Mouse (Mus musculus) liver, adult 2 months (tissue): ENCODE results near the gene Usp31. TPM values are rescaled to one million over a fixed set of nuclear protein-coding genes. Genes with fewer than 3 reads are reported as not detected.

Experiments used
- DNase-seq: peaks from one replicate; pipeline ENCODE4 v3.0.0-alpha.2; 2011; ENCODE audit warnings: low read depth, low spot score; ENCODE audit errors: extremely low read depth
- H3K27ac ChIP-seq: fragments of 200-500 bp; replicated peaks from 2 replicates; pipeline ENCODE4 v1.5.1; 2012; ENCODE audit warnings: low read depth, mild to moderate bottlenecking, control low read depth, inconsistent platforms, low read length; ENCODE audit not compliant: insufficient read depth
- H3K27me3 ChIP-seq: fragments of 200-500 bp; 2 replicates; pipeline ENCODE4 v1.6.1; 2012; ENCODE audit warnings: mild to moderate bottlenecking, moderate library complexity, low read length, inconsistent platforms; ENCODE audit not compliant: control insufficient read depth, insufficient read depth
- H3K36me3 ChIP-seq: fragments of 200-500 bp; 2 replicates; pipeline ENCODE4 v1.6.1; 2012; ENCODE audit warnings: low read length, inconsistent platforms; ENCODE audit not compliant: control insufficient read depth, insufficient read depth
- H3K4me1 ChIP-seq: fragments of 200-500 bp; 2 replicates; pipeline ENCODE4 v1.6.1; 2011; ENCODE audit warnings: low read length; ENCODE audit not compliant: control insufficient read depth, insufficient read depth
- H3K4me3 ChIP-seq: fragments of 200-500 bp; 2 replicates; pipeline ENCODE4 v1.5.1; 2011; ENCODE audit warnings: low read depth, mild to moderate bottlenecking, control low read depth, low read length, moderate library complexity; ENCODE audit not compliant: insufficient read depth
- H3K79me2 ChIP-seq: fragments of 200-500 bp; 2 replicates; pipeline ENCODE4 v1.6.1; 2012; ENCODE audit warnings: inconsistent platforms, mild to moderate bottlenecking, low read length, moderate library complexity; ENCODE audit not compliant: control insufficient read depth, insufficient read depth
- H3K9ac ChIP-seq: fragments of 200-500 bp; 2 replicates; pipeline ENCODE4 v1.6.1; 2012; ENCODE audit warnings: low read depth, mild to moderate bottlenecking, control low read depth, inconsistent platforms, low read length
- CTCF ChIP-seq: fragments of 200-500 bp; IDR thresholded peaks from 2 replicates; pipeline ENCODE4 v1.5.1; 2011; ENCODE audit warnings: low read depth, low read length, control low read depth
- POLR2A ChIP-seq: fragments of 200-500 bp; IDR thresholded peaks from 2 replicates; pipeline ENCODE4 v1.6.1; 2011; ENCODE audit warnings: low read length, control low read depth; ENCODE audit not compliant: insufficient read depth; ENCODE audit errors: extremely low read depth
- WGBS: fragments of 180-500 bp; shearing (Covaris S2); methylation state at CpG from one replicate; pipeline ENCODE4 v1.1.7; 2018; 5-methylcytosine and 5-hydroxymethylcytosine counted together
- polyA plus RNA-seq: library from polyadenylated mRNA; depleted of rRNA; stranded (reverse); fragments of >200 nt; gene quantifications from 2 replicates; pipeline ENCODE4 v1.2.3, GENCODE M21; 2012
- total RNA-seq: library from RNA; depleted of rRNA; stranded (reverse); fragments of >200 nt; gene quantifications from 2 replicates; pipeline ENCODE4 v1.2.3, GENCODE M21; 2014

Gene Usp31
- total and polyA plus RNA-seq, 2 experiments, result 1.4 to 5.7 TPM

DNA sequence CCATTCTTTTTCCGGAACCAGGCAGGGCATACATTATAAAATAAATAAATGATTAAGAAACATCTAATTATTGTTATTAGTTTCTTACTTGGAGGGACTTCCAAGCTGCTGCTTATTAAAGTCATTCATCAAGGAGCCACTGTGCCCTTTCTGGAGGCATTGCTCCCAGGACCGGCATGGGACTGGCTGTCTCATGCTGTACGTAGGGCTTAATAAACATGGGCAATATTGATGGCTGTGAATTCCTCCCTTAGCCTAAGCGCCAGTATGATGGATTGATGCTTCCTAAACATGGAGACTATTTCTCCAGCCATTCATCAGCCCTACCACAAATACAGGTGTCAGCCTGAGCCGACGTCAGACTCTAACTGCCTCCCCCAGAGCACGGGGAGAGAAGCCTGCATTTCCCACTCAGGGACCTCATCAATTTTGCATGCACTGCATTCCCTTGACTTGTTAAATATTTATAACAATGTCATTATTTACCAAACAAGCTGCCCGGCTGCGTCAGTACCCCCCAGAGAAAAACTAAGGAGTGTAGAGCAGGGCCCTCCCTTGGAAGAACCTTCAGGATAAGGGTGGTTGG, 84.1 kb downstream of the Usp31 start:
- H3K4me3 ChIP-seq, result no peak overlapping the region
- no peaks in the 10 kb centered on the region for H3K79me2 ChIP-seq
- no peaks in the 10 kb centered on the region for H3K27me3 ChIP-seq
- no peak for DNase-seq
- 82% methylated on average over 9 of the region's 9 CpGs for WGBS
- no peaks in the 10 kb centered on the region for H3K36me3 ChIP-seq
- H3K27ac ChIP-seq, result no peak overlapping the region
- TF ChIP-seq CTCF, result no peak
- no peak for TF ChIP-seq POLR2A
- H3K9ac ChIP-seq, result no peak overlapping the region
- no peaks in the 10 kb centered on the region for H3K4me1 ChIP-seq

DNA sequence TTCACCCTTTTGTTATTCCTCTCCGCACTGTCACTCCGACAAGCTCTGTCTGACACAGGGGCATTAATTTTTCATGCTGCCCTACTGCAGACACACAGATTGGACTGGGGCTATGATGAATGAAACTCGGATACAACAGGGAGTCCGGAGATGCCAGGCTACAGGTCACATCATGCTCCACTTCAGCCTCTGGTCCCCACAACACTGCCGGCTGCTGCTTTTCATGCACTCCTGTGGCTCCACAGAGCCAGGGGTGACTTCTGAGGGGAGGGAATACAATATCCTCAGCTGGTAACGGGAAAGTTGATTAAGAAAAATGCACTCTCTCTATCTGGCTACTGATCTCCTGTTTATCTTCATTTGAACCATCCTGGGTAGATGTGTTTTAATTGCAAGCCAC, 84.6 kb downstream of the Usp31 start:
- 67% methylated on average over 6 of the region's 6 CpGs for WGBS
- no peaks in the 10 kb centered on the region for H3K36me3 ChIP-seq
- no peaks in the 10 kb centered on the region for H3K79me2 ChIP-seq
- no peaks in the 10 kb centered on the region for H3K27me3 ChIP-seq
- H3K4me3 ChIP-seq, result no peak overlapping the region
- DNase-seq, result no peak
- H3K9ac ChIP-seq, result no peak overlapping the region
- no peak overlapping the region for H3K27ac ChIP-seq
- TF ChIP-seq CTCF (no peak), POLR2A (no peak)
- no peaks in the 10 kb centered on the region for H3K4me1 ChIP-seq

- DNase-seq, result no peak
- 30% methylated on average over 4 of the region's 4 CpGs for WGBS
- no peak for TF ChIP-seq CTCF
- TF ChIP-seq POLR2A, result no peak
Measured at GRCm38 (mm10) chr7:121601697-121602096, 105.4 kb downstream of the Usp31 start.

GRCm38 (mm10) chr7:121596401-121596800, 110.7 kb downstream of the Usp31 start:
- 77% methylated on average over 3 of the region's 3 CpGs for WGBS
- H3K36me3 ChIP-seq, result no peaks in the 10 kb centered on the region
- no peak for TF ChIP-seq CTCF
- TF ChIP-seq POLR2A, result no peak
- no peak overlapping the region for H3K9ac ChIP-seq
- no peak overlapping the region for H3K27ac ChIP-seq
- no peaks in the 10 kb centered on the region for H3K4me1 ChIP-seq
- no peaks in the 10 kb centered on the region for H3K27me3 ChIP-seq
- DNase-seq, result no peak
- H3K79me2 ChIP-seq, result no peaks in the 10 kb centered on the region
- no peak overlapping the region for H3K4me3 ChIP-seq

More at GRCm38 (mm10) chr7:121601697-121602096, 105.4 kb downstream of the Usp31 start:
- H3K9ac ChIP-seq, result no peak overlapping the region
- H3K4me1 ChIP-seq, result no peaks in the 10 kb centered on the region
- H3K4me3 ChIP-seq, result no peak overlapping the region
- no peaks in the 10 kb centered on the region for H3K36me3 ChIP-seq
- no peaks in the 10 kb centered on the region for H3K27me3 ChIP-seq
- no peak overlapping the region for H3K27ac ChIP-seq
- no peaks in the 10 kb centered on the region for H3K79me2 ChIP-seq

DNA sequence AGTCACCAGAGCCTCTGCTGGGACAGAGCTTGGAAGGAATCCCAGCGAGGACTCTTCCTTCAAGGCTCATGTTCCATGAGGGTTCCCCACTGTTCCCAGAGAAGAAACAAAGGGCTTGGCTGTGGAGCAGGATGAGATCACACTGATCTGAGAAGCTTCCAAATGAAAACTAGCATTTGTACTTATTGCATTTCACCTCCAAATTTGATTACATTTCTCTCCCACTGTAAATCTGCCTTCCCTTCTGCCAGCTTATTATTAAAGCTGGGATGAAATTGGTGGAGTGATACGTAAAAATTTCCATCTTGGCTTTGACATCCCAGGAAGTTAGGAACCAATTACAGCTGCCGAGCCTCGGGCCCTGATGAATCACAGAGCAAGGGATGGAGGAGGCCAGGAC, 111.6 kb downstream of the Usp31 start:
- WGBS, result 78% methylated on average over 4 of the region's 4 CpGs
- Histone ChIP-seq H3K4me1 (no peaks in the 10 kb centered on the region), H3K27ac (no peak overlapping the region), H3K9ac (no peak overlapping the region), H3K4me3 (no peak overlapping the region), H3K79me2 (no peaks in the 10 kb centered on the region), H3K36me3 (no peaks in the 10 kb centered on the region), H3K27me3 (no peaks in the 10 kb centered on the region)
- no peak for DNase-seq
- TF ChIP-seq POLR2A (no peak), CTCF (no peak)

DNA sequence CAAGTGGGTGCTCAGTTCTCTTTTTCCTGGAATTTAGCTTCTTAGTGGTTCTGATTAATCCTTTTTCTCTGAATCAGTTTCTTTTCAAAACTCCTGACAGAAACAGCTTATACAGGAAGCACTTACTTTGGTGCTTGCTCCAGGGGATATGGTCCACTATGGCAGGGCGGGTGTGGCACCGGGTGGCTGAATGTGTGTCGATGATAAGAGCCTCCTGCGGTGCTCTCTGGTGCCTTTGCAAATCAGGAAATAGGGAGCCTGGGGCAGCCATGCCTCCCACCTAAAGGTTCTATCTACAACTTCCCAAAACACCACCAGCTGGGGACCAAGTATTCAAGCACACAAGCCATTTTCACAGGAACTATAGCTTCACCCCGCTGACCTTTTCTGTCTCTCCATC, 112.0 kb downstream of the Usp31 start:
- Histone ChIP-seq H3K27ac (no peak overlapping the region), H3K36me3 (no peaks in the 10 kb centered on the region), H3K4me1 (no peaks in the 10 kb centered on the region), H3K79me2 (no peaks in the 10 kb centered on the region), H3K9ac (no peak overlapping the region), H3K27me3 (no peaks in the 10 kb centered on the region), H3K4me3 (no peak overlapping the region)
- no peak for TF ChIP-seq POLR2A
- no peak for TF ChIP-seq CTCF
- no peak for DNase-seq
- 82% methylated on average over 5 of the region's 5 CpGs for WGBS
